Mouse (Mus musculus): ENCODE data around the gene Zfp882.
"Not testable (repeated sequence)": the region's sequence is repeated elsewhere in the genome, so short reads cannot be mapped to it uniquely, and the experiment has no call there.

DNA sequence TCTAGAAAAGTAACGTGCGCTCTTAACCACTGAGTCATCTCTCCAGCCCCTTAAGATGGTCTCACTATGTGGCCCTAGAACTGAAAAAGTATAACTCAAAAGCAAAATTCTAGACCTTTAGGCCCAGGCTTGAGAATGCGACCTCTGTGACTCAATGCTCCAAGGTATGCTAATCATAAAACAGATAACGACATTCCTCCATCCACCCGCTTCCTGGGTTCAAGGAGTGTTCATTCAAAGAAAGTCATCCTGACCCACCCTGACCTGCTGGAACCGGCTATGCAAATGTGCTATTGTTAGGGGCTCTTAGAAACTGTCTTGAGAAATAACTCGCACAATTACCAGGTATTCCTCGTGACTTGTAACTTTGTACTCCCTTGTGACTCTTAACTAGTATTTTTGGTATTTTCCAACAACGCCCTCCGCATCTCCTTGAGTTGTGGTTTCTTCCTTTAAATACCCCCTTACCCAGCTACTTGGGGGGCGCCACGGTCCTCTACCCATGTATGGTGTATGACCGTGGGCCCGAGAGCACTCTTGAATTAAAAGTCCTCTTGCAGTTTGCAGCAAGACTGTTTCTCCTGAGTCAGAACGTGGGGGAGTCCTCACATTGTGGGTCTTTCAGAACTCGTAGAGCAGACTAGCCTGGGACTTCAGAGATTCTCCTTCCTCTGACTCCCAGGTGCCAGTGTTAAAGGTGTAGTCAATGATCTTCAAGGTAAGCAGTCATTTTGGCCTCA, 44.7 kb downstream of the Zfp882 start:
- not testable (repeated sequence) for TF ChIP-seq CTCF (IDR thresholded peaks at IDR 0.05; ENCODE audit: insufficient read depth, low read length); POLR2A (IDR thresholded peaks at IDR 0.05; ENCODE audit: borderline replicate concordance, extremely low read depth, low read depth, low read length)

All from lung, adult 2 months (tissue).